Mouse (Mus musculus) right cerebral cortex, postnatal 25 days (tissue): ENCODE measurements at regions not wholly inside any gene's neighbourhood (a gene's known extent, or its start where the extent isn't known, plus 50 kb on each side); places are given as distances from the start of the nearest gene placed in this dataset.
A peak's percentile ranks its signal among the peaks of the same experiment; 100 is the strongest.

ENCODE experiments used
- DNase-seq: peaks from one replicate; pipeline ENCODE4 v3.0.0; 2022

DNA sequence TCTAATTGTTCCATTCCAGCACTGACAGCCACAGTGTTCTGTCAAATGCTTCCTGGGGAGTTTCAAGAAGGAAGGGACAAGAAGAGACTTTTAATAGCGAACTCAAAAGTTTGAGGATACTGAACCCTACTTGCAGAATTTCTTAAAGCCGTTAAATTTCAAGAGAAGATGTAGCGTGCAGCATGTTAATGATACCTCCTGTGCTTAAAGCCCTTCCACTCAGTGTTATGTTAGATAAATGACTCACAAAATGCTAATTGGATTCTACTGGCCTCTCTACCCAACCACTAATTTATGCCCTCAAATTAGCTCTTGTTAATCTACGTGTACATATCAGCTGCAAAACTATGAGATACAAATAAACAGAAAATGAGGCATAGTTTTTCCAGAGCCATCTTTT is 541.8 kb upstream of the Cdh20 start:
- no peak for DNase-seq

DNA sequence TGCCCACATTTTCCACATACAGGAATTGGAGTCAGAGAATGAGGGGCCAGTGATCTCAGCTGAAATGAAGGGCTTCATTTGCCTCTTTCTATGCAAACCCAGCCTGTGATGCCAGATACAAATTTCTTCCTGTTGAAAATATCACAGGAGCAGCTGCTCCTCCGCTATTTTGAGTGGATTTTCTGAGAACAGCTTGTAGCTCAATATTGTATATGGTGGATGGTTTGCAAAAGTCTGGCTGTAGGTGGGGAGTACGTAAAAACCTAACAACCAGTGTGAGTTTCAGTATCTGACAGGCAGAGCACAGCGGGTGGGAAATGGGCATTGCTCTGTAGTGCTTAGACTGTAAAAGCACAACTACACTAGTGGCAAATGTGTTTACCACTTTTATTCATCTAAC is 541.4 kb upstream of the Cdh20 start:
- DNase-seq = peak; percentile 53

DNA sequence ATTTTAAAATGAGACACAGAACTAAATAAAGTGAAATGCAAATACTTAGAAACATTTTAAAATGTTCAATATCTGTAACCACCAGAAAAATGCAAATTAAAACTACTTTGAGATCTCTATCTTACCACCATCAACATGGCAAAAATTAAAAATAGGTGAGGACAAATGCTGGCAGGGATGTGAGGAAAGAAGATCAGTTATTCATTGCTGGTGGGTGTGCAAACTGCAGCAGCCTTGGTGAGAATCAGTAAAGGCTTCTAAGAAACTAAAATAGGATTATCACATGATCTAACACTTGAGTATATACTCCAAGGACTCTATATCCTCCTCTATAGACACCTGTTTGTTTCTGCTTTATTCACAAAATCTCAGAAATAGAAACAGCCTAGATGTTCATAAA is 526.7 kb upstream of the Cdh20 start:
- DNase-seq = peak; percentile 15

DNA sequence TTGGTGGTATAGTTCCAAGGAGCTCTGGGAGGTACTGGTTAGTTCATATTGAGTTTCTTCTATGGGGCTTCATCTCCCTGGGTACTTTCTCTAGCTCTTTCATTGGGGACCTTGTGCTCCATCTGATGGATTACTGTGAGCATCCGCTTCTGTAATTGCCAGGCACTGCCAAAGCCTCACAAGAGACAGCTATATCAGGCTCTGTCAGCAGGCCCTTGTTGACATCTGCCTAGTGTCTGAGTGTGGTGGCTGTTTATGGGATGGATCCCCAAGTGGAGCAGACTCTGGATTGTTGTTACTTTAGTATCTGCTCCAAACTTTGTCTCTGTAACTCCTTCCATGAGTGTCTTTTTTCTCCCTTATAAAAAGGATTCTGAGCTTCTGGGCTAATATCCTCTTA is 502.6 kb upstream of the Cdh20 start:
- no peak for DNase-seq

DNA sequence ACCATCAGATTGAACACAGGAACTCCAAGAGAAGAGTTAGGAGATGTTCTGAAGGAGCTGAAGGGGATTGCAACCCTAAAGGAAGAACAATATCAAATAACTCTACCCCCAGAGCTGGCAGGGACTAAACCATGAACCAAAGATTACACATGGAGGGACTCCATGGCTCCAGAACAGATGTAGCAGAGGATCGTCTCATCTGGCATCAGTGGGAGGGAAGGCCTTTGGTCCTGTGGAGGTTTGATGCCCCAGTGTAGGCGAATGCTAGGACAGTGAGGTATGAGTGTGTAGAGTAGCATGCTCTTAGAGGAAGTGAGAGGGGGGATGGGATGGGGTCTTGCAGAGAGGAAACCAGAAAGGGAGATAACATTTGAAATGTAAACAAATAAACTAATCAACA is 460.4 kb upstream of the Cdh20 start:
- DNase-seq = no peak

DNA sequence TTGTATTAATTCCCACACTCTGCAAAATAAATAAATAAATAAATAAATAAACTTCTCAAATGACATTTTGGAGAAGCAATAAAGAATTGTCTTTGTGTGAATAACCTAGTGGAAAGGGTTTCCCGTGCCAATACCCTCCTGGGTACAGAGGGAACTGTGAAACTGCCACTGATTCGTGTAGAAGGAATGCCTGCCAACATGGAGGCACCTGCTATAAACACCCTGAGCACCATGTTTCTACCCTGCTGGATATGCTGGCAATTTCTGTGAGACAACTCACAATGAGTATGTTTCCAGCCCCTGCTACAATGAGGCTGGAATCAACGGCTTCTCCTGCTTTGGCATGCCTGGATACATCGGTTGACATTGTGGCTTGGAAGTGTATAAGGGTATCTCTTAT is 456.7 kb upstream of the Cdh20 start:
- no peak for DNase-seq

DNA sequence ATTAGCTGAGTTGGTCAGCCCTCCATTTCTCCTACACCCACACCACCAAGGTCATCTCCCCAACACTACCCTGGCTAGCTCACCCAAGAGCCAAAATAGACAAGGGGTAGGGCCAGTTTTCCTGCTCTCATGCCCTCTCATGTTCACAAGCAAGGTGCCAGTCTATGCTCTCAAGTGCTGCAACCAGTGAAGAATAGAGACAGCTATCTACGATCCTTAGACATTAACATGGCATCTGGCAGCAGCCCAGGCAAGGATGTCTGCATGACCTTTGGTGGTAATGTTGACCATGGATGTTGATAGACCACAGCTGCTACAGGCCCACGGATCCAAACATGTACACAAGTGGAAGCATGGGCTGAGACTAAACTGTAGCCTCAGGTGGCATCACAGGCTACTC is 453.3 kb upstream of the Cdh20 start:
- DNase-seq = no peak

DNA sequence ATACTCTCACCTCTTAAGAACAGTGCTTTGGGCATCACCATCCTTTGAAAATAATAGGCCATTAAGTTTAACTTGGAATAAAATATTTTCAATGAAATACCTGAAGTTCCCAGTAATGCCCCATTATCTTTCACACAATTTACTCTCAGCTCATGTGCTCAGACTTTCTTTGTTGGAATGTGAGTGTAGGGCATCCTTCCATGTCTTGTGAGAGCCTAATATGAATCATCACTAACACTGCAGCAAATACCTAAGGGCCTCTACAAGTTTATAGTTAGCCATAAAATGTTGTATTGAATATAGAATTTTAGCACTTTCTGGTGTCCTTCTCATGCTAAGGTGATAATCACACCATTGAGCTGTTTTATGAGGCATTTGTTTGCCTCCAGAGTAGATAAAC is 450.3 kb upstream of the Cdh20 start:
- DNase-seq = no peak

DNA sequence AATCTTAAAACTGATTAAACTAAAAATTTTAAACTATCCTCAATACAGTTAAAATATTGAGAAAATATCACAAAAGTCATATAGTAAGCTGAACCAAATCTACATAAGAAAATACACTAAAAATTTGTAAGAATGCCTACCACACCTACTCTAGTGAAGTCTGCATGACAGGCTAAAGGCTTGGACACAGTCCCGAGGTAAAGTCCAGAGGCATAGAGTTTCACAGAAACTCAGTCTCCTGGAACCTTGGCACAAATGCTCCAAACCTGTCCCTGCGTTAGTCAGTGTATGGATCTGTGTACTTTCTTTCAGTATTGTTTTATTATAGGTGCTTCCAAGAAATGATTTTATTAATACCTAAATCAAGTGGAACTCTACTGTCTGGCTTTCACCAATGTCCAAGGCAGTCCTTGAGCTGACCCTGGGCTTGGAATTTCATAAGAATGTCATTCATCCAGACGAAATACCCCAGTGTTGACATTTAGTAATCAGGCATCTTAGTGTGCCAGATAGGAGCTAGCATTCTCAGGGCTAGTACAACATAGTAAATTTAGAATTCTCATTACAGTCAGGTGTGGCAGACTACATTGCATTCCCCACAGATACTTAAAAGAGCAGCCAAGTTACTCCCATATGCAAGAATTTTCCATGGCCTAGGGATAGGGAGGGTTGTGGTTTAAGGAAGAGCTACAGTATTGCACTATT is 435.5 kb upstream of the Cdh20 start:
- DNase-seq = no peak

DNA sequence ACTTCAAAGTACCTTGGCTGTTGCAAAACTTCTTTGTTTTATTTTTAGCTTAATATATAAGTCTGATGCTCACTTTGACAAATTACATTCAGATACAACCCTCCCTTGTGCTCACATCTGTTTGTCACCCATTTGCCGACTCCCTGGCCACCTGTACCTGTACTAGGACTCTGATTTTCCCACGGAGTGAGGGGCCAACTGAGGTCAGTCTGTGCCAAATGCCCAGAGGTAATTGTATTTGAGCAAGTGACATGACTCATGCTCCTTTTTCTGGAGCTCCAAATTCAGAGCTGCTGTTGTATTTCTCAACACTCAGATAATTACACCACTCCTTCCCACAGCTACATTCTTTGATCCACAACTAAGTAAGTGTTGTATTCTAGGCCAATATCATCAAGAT is 434.8 kb upstream of the Cdh20 start:
- no peak for DNase-seq
